Mouse (Mus musculus) activated CD4-positive, CD25-positive, alpha-beta regulatory T cell, adult 4 months (primary cell): ENCODE results near the gene Cypt15. TPM values are rescaled to one million over a fixed set of nuclear protein-coding genes. Genes with fewer than 3 reads are reported as not detected.
"Not testable (repeated sequence)": the region's sequence is repeated elsewhere in the genome, so short reads cannot be mapped to it uniquely, and the experiment has no call there.

Experiments
- ATAC-seq: one replicate; pipeline ENCODE4 v1.8.0; 2017
- polyA plus RNA-seq, 2 experiments: library from polyadenylated mRNA; unstranded; fragments of 100-300 nt; shearing (Covaris generic); gene quantifications; one replicate each; pipeline ENCODE4 v1.2.1; 2017

Gene Cypt15
- not detected for polyA plus RNA-seq

DNA sequence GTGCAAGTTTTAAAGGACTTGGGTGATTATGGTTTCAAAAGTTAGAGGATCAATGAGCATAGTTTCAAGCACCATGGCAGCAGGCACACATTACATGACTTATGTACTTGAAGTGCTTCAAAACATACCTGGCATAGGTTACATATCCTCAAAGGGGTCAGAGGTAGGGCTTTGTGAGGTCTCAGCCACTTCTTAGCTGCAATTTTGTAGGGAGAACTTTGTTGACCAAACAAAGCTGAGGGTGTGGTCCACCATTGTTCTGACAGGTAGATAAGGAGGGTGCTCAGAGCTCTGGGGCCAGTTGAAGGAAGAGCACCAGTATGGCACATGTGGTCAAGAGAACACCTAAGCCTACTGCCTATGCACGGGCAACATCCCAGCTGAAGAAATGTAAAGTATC lies at the start of gene Cypt15:
Gene Cypt15, plus strand, starts transcription at position 301 of the 400 bp plus-strand sequence.
- not testable (repeated sequence) for ATAC-seq

DNA sequence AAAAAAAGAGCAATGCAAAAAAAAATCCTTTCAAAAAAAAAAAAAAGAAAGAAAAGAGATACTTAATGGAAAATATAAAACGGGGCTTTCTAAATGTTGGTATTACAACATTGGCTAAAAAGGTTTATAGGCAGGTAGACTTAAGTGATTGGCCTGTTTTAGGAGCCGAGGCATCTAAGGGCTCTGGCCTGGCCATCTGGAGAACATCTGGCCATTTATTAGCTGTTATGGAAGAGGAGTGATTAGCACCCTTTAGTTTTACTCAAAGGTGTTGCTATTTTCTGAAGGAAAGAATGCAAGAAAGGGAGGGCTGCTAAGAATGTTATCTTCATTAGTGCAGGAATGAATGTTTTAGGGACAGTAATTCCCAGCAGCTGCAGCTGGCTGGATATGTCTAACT lies 24.9 kb downstream of the Cypt15 start:
- no peak for ATAC-seq

DNA sequence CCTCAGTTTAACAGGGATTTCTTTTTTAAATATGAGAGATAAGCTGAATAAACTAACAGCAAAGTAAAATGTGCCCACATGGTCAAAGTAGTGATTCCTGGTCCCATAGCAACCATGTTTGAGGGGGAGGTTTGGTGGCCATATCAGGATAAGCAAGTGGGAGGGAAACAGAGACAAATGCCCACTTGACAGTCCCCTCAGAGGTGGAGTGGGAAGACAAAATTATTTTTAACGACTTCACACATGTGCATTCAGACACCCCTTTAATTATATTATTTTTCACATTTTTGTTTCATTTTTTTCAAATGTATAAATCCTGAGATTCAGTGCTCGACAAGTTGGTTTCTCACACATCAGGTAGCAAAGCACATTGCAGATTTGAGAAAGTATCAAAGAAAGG lies 32.8 kb downstream of the Cypt15 start:
- ATAC-seq = no peak

DNA sequence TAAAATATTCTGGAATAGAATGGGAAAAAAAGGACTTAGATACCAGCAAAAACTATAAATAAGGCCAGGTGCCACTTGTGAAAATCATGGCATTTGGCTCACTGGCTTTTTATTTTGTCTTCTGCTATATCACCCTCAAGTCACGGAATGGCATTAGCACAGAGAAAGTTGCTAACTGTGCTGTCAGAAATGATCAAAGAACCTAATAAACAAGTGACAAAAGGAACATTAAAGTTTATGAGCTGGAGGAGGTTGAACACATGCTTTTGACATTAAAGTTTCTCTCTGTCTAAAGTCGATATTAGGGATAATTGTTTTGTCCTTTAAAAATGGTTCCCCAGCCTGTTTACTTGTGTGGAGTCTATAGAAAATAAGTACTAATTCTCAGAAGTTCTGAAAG lies 37.7 kb downstream of the Cypt15 start:
- ATAC-seq = no peak
